Mouse (Mus musculus) heart, embryonic 15.5 days (tissue): ENCODE data around the gene Cstad. TPM values are rescaled to one million over a fixed set of nuclear protein-coding genes. Genes with fewer than 3 reads are reported as not detected.

Experiments
- ATAC-seq: fragments of 200-750 bp; cut with Nextera tagmentation; replicated peaks from 2 replicates; pipeline ENCODE4 v1.8.0; 2017; ENCODE audit warnings: low read depth, moderate TSS enrichment; ENCODE audit not compliant: insufficient number of reproducible peaks, insufficient read depth, low FRiP score
- H3K27ac ChIP-seq: fragments of 300-500 bp; sonication (generic); 2 replicates; pipeline ENCODE4 v1.5.1; 2015; ENCODE audit warnings: mild to moderate bottlenecking, inconsistent platforms
- H3K27me3 ChIP-seq: fragments of 300-500 bp; sonication (generic); 2 replicates; pipeline ENCODE4 v1.6.1; 2015; ENCODE audit warnings: inconsistent platforms
- H3K36me3 ChIP-seq: fragments of 300-500 bp; sonication (generic); 2 replicates; pipeline ENCODE4 v1.6.1; 2015; ENCODE audit warnings: mild to moderate bottlenecking, inconsistent platforms
- H3K4me1 ChIP-seq: fragments of 300-500 bp; sonication (generic); replicated peaks from 2 replicates; pipeline ENCODE4 v1.6.1; 2015; ENCODE audit warnings: inconsistent platforms
- H3K4me2 ChIP-seq: fragments of 300-500 bp; sonication (generic); 2 replicates; pipeline ENCODE4 v1.6.1; 2015; ENCODE audit warnings: inconsistent platforms, mild to moderate bottlenecking, moderate library complexity
- H3K4me3 ChIP-seq: fragments of 300-500 bp; sonication (generic); 2 replicates; pipeline ENCODE4 v1.5.1; 2015; ENCODE audit warnings: mild to moderate bottlenecking, inconsistent platforms
- H3K9ac ChIP-seq: fragments of 300-500 bp; sonication (generic); 2 replicates; pipeline ENCODE4 v1.6.1; 2015; ENCODE audit warnings: mild to moderate bottlenecking, inconsistent platforms
- H3K9me3 ChIP-seq: fragments of 300-500 bp; sonication (generic); replicated peaks from 2 replicates; pipeline ENCODE4 v1.6.1; 2016; ENCODE audit warnings: inconsistent platforms
- WGBS: fragments of 180-500 bp; shearing (Covaris S2); methylation state at CpG from one replicate; pipeline ENCODE4 v1.1.7; 2015; ENCODE audit warnings: mixed read lengths; 5-methylcytosine and 5-hydroxymethylcytosine counted together
- polyA plus RNA-seq: library from polyadenylated mRNA; unstranded; fragments of >200 nt; fragmentation: Nextera tagmentation; extraction: Ambion mirVana; gene quantifications from 2 replicates; pipeline ENCODE4 v1.2.1, GENCODE M21; 2015

The Cstad gene
- polyA plus RNA-seq, 1 experiment from 2014 or later: 1.5 TPM

- Histone ChIP-seq H3K9me3 (no peaks in the 10 kb centered on the region), H3K27ac (peak overlapping the region; percentile 84), H3K4me2 (no peak overlapping the region), H3K36me3 (no peaks in the 10 kb centered on the region), H3K9ac (no peak overlapping the region), H3K27me3 (no peaks in the 10 kb centered on the region), H3K4me1 (peaks cover 48% of the 10 kb centered on the region), H3K4me3 (no peak overlapping the region)
- ATAC-seq: no peak
- 51% methylated on average over 3 of the region's 3 CpGs for WGBS
These were observed 4.8 kb downstream of the Cstad start for GRCm38 (mm10) chr2:30599621-30600020.

- Histone ChIP-seq H3K27ac (peak overlapping the region; percentile 84), H3K4me3 (peak overlapping the region; percentile 17), H3K4me2 (peak overlapping the region; percentile 59), H3K4me1 (peaks cover 51% of the 10 kb centered on the region), H3K36me3 (no peaks in the 10 kb centered on the region), H3K9ac (peak overlapping the region; percentile 33), H3K27me3 (no peaks in the 10 kb centered on the region), H3K9me3 (no peaks in the 10 kb centered on the region)
- 8% methylated on average over 9 of the region's 9 CpGs for WGBS
- ATAC-seq: 0 out of 2 replicates have a peak, but pooled peaks have one; percentile 5
These were observed 5.5 kb downstream of the Cstad start for GRCm38 (mm10) chr2:30600291-30600690.

DNA sequence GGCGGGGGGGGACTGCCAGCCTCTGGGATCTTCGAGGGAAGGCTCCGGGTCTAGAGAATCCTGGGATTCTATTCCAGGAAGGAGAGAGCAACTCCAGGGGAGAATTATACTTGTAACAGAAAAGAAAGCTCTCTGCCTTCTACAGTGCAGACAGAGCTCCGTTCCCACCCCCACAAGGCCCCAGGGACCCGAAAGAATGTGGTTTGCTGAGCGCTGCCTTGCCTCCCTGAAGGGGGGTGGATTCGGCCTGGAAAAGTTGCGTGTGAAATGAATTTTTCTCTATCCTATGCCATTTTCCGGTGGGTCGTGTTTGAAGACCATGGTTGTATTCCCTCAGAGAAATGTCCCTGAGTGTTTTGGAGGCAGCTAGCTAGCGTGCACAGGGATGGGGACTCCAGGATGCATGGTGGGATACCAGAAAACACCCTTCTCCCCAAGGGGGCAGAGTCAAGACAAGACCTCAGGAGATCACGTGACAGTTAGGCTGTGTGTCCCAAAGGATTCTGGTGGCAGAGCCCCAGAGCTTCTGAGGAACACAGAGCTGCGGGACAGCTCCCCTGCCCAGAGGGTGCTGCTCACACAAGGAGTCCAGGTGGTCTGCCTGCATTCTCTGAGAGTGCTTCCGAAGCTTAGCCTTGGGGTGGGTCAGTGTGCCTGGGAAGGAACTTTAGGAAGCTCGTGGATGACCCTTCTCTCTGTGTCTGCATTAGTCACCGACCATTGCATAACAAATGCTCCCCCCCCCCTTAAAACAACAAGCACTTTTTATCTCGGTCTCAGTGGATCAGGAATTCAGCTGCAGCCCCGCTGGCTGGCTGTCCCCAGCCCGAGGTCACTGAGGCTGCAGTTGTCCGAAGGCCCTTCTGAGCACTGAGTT, 6.4 kb downstream of the Cstad start:
- H3K4me2 ChIP-seq: peak overlapping the region; percentile 59
- no peaks in the 10 kb centered on the region for H3K9me3 ChIP-seq
- no peaks in the 10 kb centered on the region for H3K36me3 ChIP-seq
- H3K9ac ChIP-seq: peak overlapping the region; percentile 33; the same call in 1 of the 2 replicates
- 7% methylated on average over 19 of the region's 20 CpGs for WGBS
- ATAC-seq: peak; percentile 16; the same call in 1 of the 2 replicates
- no peaks in the 10 kb centered on the region for H3K27me3 ChIP-seq
- H3K4me1 ChIP-seq: peaks cover 50% of the 10 kb centered on the region
- H3K4me3 ChIP-seq: peak overlapping the region; percentile 17
- H3K27ac ChIP-seq: peak overlapping the region; percentile 84

- no peaks in the 10 kb centered on the region for H3K36me3 ChIP-seq
- H3K27ac ChIP-seq: peak overlapping the region; percentile 84; the same call in 1 of the 2 replicates
- no peak overlapping the region for H3K4me2 ChIP-seq
- no peak overlapping the region for H3K9ac ChIP-seq
- ATAC-seq: no peak
- no peak overlapping the region for H3K4me3 ChIP-seq
- H3K4me1 ChIP-seq: peaks cover 61% of the 10 kb centered on the region
- H3K27me3 ChIP-seq: no peaks in the 10 kb centered on the region
- no peaks in the 10 kb centered on the region for H3K9me3 ChIP-seq
These were observed 7.6 kb downstream of the Cstad start for GRCm38 (mm10) chr2:30602451-30602850.

DNA sequence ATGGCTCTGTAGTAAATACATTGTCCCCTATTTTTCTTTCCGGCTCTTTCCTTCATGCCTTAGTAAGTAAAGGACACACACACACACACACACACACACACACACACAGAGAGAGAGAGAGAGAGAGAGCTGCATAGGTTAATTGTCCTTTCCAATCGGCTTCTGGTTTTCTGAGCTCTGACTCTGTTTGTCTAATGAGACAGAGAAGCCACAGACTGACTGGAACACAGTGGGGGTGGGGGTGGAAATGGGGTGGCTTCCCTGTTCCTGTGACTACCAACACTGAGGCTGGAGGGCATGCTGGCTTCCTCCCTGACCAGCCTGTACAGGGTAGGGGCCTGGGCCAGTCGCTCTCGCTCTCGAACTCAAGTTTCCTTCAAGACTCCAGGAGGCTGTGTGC, 8.9 kb downstream of the Cstad start:
- WGBS: 75% methylated on average over 5 of the region's 5 CpGs
- Histone ChIP-seq H3K36me3 (no peaks in the 10 kb centered on the region), H3K4me3 (no peak overlapping the region), H3K9ac (no peak overlapping the region), H3K4me1 (peaks cover 61% of the 10 kb centered on the region), H3K27ac (no peak overlapping the region), H3K9me3 (no peaks in the 10 kb centered on the region), H3K4me2 (no peak overlapping the region), H3K27me3 (no peaks in the 10 kb centered on the region)
- ATAC-seq: no peak

- no peaks in the 10 kb centered on the region for H3K36me3 ChIP-seq
- peak overlapping the region; percentile 77 for H3K27ac ChIP-seq
- peak overlapping the region; percentile 33 for H3K4me3 ChIP-seq
- H3K9me3 ChIP-seq: no peaks in the 10 kb centered on the region
- peak; percentile 45 for ATAC-seq
- H3K9ac ChIP-seq: peak overlapping the region; percentile 48
- WGBS: 3% methylated on average over 32 of the region's 32 CpGs
- no peaks in the 10 kb centered on the region for H3K27me3 ChIP-seq
- H3K4me1 ChIP-seq: peaks cover 55% of the 10 kb centered on the region
- H3K4me2 ChIP-seq: peak overlapping the region; percentile 66
These were observed 10.3 kb downstream of the Cstad start for GRCm38 (mm10) chr2:30604880-30605761.

GRCm38 (mm10) chr2:30605762-30606051, 10.9 kb downstream of the Cstad start:
- Histone ChIP-seq H3K4me3 (no peak overlapping the region), H3K27me3 (no peaks in the 10 kb centered on the region), H3K4me1 (peaks cover 49% of the 10 kb centered on the region), H3K4me2 (peak overlapping the region; percentile 66; the same call in 1 of the 2 replicates), H3K27ac (peak overlapping the region; percentile 77), H3K36me3 (no peaks in the 10 kb centered on the region), H3K9ac (0 out of 2 replicates have a peak overlapping the region, but pooled peaks have one; percentile 48), H3K9me3 (no peaks in the 10 kb centered on the region)
- 6% methylated on average over 6 of the region's 6 CpGs for WGBS
- no peak for ATAC-seq

DNA sequence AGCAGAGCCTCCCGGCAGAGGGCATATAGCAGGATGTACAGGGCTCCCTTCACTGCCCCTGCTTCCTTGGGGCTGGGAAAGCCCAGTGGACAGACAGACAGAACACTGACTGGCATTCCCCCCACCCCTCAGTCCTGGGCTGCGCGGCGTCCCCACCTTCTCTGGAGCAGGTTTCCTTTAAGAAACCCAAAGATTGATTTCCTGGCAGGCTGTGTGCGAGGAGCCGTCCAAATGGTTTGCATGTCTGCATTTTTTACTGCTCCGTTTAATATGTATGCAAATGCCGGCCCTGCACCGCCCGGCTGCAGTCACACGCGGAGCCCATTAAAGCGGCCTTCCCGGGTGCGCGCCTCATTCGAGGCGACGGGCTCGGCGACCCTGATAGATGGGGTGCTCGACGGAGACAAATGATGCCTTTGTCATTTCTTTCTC, 11.8 kb downstream of the Cstad start:
- Histone ChIP-seq H3K27ac (no peak overlapping the region), H3K9me3 (no peaks in the 10 kb centered on the region), H3K4me1 (peaks cover 40% of the 10 kb centered on the region), H3K4me3 (no peak overlapping the region), H3K9ac (no peak overlapping the region), H3K36me3 (no peaks in the 10 kb centered on the region), H3K4me2 (no peak overlapping the region; the same call in 1 of the 2 replicates), H3K27me3 (no peaks in the 10 kb centered on the region)
- ATAC-seq: no peak
- 31% methylated on average over 23 of the region's 23 CpGs for WGBS

- Histone ChIP-seq H3K9ac (no peak overlapping the region), H3K27me3 (no peaks in the 10 kb centered on the region), H3K4me1 (peaks cover 33% of the 10 kb centered on the region), H3K36me3 (no peaks in the 10 kb centered on the region), H3K4me3 (no peak overlapping the region), H3K27ac (no peak overlapping the region), H3K4me2 (no peak overlapping the region), H3K9me3 (no peaks in the 10 kb centered on the region)
- 63% methylated on average over 8 of the region's 8 CpGs for WGBS
- no peak for ATAC-seq
These were observed 13.1 kb downstream of the Cstad start for GRCm38 (mm10) chr2:30607941-30608340.

DNA sequence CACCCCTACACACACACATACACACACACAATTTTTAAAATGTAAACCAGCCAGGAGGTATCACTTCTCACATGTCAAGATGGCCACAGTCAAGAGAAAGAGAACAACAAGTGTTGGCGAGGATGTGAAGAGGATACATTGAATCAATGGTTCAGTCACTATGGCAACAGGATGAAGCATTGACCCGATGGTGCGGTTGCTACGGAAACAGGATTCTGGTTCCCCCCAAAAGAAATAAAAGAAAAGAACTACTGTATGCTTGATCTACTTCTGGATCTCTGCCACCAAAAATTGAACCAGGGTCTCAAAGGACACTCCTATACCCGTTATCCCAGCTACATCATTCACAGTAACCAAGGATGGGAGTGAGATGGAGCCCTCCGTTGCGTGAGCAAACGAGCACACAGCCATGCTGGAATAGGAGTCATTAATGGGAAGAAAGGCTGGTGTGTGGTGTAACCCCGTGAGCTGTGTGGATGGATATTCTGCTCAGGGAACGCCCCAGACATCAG, 13.9 kb downstream of the Cstad start:
- 85% methylated on average over 10 of the region's 10 CpGs for WGBS
- no peak overlapping the region for H3K4me3 ChIP-seq
- H3K27me3 ChIP-seq: no peaks in the 10 kb centered on the region
- H3K9ac ChIP-seq: no peak overlapping the region
- H3K4me2 ChIP-seq: no peak overlapping the region
- no peaks in the 10 kb centered on the region for H3K36me3 ChIP-seq
- ATAC-seq: no peak
- peaks cover 38% of the 10 kb centered on the region for H3K4me1 ChIP-seq
- no peak overlapping the region for H3K27ac ChIP-seq
- H3K9me3 ChIP-seq: no peaks in the 10 kb centered on the region

GRCm38 (mm10) chr2:30613574-30613973, 18.7 kb downstream of the Cstad start:
- peak; percentile 63 for ATAC-seq
- 7% methylated on average over 18 of the region's 18 CpGs for WGBS
- H3K27me3 ChIP-seq: no peaks in the 10 kb centered on the region
- H3K27ac ChIP-seq: peak overlapping the region; percentile 67
- no peaks in the 10 kb centered on the region for H3K36me3 ChIP-seq
- peak overlapping the region; percentile 35 for H3K4me3 ChIP-seq
- no peaks in the 10 kb centered on the region for H3K9me3 ChIP-seq
- peak overlapping the region; percentile 59 for H3K4me2 ChIP-seq
- H3K9ac ChIP-seq: peak overlapping the region; percentile 47
- H3K4me1 ChIP-seq: peaks cover 19% of the 10 kb centered on the region
